Mouse (Mus musculus) heart, adult 11 months (tissue): ENCODE measurements around the gene Cpn1.
A peak's percentile ranks its signal among the peaks of the same experiment; 100 is the strongest.

Experiments
- DNase-seq: peaks from one replicate; pipeline ENCODE4 v3.0.0; 2022

The Cpn1 gene

DNA sequence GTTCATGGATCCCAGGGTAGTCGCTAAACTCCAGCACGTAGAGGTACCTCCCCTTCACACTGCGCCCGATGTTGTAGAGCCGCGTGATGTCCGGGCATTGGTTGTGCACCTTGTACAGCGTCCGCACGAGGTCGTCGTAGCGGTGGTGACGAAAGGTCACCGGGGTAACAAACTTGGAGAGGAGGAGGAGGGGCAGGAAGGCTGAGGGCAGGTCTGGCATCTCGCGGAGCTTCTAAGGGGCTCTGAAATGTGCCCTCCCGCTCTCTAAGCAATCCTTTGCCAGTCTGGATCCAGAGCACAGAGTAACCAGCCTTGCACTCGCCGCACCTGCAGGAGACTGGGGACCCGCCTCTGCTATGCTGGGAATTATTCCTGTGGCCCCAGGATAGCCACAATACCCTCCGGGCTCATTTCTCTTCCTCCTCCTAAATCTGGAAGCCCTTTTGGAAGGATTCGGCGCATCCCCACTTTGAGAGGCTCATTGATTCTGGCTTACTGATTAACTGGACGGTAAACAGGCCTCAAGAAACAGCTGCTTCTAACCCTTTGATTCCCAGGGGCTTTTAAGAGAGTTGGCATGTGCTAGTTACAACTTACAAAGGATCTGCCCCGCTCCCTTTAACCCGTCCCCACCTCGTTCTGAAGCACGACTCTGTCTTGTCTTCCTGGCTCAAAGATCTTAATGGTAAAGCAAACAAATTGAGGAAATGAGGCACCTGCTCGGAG, at the start of gene Cpn1:
Gene Cpn1, minus strand, starts transcription at position 488 of the 726 bp plus-strand sequence.
- DNase-seq, result no peak

DNA sequence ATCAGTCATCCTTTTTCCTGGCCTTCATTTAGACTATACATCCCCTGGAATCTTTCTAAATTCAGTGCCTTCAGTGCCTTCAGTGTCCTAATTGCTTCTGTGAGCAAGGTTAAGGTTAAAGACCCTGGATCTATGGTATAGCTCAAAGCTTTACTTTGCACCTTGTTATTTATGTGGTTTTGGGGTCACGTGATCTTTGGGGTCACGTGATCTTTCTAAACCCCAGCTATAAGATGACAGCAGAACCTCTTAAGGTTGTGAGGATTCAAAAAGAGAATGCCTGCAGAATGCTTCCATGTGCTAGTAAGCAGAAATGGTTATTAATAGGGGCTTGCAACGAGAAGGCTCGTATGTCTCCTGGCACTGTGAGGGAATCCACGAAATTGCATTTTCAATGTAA, 47.0 kb upstream of the Cpn1 start:
- DNase-seq, result peak; percentile 56

GRCm38 (mm10) chr19:44032046-44032744, 45.8 kb upstream of the Cpn1 start:
- peak; percentile 28 for DNase-seq

GRCm38 (mm10) chr19:44030024-44030423, 43.7 kb upstream of the Cpn1 start:
- peak; percentile 5 for DNase-seq

- peak; percentile 78 for DNase-seq
These were observed 42.6 kb upstream of the Cpn1 start, which contains the start of gene Cyp2c23 for GRCm38 (mm10) chr19:44028972-44029371. Gene Cyp2c23, minus strand, starts transcription at chr19:44029208.

GRCm38 (mm10) chr19:44026956-44027530, 40.7 kb upstream of the Cpn1 start:
- peak; percentile 85 for DNase-seq

DNA sequence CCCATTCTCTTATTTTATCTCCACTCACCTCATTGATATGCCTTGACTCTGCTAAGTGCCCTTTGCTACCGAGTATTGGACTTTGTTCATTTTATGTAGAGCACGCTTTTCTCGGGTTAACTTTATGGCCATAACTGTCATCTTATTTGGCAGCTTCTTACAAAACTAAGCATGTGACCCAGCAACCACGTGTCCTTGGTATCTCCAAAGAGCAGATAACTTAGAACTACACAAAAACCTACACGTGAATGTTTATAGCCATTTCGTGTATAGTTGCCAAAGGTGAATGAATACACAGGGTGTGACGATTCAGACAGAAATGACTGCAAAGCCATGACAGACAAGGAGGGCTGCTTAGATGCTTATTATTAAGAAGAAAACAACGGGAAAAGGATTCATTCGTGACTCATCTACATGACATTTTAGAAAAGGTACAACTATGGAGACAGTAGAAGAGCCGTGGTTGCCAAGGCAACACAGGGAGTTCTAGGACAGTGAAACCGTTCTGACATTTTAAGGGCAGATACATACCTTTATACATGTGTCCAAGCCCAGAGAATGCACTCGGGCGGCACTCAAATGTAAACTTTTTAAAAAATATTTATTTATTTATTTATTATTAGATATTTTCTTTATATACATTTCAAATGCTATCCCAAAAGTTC, 38.7 kb upstream of the Cpn1 start:
- DNase-seq, result peak; percentile 59

DNA sequence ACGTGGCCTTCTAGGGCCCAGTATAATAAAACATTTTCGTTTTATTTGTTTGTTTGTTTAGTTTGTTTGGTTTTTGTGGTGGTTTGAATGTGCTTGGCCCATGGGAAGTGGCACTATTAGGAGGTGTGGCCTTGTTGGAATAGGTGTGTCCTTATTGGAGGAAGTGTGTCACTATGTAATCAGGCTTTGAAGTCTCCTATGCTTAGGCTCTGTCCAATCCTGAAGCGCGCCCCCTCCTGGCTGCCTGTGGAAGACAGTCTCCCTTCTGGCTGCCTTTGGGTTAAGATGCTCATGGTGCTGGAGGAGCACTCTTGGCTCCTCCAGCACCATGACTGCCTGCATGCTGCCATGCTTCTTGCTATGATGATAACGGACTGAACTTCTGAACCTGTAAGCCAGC, 36.7 kb upstream of the Cpn1 start:
- peak; percentile 74 for DNase-seq

DNA sequence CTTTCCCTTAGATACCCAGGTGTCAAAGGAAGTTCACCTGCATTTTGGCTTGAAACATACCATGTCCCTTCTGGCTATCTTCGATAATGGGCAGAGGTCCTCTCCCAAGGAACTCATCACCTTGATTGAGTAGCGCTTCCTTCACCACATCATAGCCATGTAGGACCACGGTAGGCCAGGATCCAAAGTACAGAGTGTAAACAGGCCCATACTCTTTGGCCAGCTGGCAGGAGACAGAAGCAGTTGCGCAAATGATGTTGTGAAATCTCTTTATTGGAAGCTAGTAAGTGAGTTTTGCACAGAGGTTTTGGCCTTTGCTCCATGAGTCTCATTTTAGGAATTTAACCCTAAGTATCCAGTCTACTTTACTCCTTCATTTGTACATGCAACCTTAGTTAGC, 35.1 kb upstream of the Cpn1 start:
- peak; percentile 98 for DNase-seq

DNA sequence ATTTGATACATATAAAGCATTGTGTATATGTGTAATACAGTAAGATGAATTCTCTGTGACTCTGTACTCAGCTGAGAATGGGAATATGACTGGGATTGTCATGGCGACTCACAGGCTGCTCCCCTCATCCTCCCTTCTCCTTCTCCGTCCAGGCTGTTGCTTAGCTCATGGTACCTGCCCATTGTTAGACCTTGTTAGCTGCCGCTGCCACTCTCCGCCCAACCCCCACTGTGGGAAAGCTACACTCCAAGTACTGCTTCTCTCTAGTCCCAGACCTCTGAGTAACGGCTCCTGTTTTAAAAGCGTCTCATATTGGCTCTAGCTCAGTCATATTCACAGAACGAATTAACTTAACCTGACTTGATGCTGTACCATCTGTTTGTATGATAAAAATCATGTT, 33.4 kb upstream of the Cpn1 start:
- peak; percentile 76 for DNase-seq

DNA sequence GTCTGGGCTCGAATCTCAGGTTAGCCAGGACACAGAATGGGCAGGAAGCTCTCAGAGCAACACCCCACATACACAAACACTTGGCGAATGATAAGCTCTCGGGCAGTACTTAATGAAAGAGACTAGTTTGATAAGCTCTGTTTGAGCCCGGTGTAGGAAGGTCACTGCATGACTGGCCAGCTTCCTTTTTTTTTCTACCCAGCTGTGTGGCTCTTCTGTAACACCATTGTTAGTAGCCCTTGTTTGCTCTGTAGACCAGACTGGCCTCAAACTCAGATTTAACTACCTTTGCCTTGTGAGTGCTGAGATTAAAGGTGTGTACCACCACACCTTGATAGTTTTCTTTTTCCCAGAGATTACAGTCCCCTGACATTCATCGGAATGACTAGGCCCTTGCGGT, 27.5 kb upstream of the Cpn1 start:
- no peak for DNase-seq

DNA sequence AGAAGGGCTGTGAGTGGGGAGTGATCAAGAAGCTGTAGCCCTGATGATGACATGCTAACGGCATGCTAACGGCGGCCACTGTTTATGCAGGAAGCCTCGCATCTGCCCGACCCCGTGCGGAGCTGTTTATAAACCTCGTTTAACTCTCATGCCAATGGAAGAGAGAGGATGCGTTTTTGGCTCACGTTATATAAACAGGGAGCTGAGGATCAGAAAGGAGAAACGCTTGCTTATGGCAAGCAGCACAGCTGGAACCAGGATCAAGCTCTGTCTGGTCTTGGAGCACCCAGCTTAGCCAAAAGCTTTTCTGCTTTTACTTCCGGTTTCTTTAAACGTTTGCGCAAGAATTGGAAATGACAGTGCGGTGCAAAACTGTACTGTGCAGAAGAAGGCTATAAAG, 22.4 kb upstream of the Cpn1 start:
- no peak for DNase-seq

GRCm38 (mm10) chr19:44007186-44007585, 20.8 kb upstream of the Cpn1 start:
- DNase-seq, result no peak

GRCm38 (mm10) chr19:44005025-44005424, 18.7 kb upstream of the Cpn1 start:
- DNase-seq, result no peak

DNA sequence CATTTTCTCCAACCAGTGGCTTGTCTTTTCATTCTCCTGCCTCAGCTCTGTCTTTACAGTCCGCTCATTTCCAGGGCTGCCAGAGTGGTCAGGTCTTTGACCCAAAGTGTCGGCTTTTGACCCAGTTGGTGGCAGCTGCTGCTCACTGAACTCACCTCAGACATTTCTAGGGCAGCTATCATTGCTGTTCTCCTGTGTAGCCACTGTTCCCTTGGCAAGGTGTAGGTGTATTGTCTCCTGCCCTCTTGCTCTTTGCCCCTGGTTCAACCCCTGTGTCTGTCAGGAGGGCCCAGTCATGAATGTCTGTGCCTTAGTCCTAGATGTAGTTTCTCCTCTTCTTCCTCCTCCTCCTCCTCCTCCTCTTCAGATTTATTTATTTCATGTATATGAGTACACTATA, 17.9 kb upstream of the Cpn1 start:
- DNase-seq, result no peak

GRCm38 (mm10) chr19:44000720-44001119, 14.4 kb upstream of the Cpn1 start:
- DNase-seq, result no peak

- no peak for DNase-seq
These were observed 13.7 kb upstream of the Cpn1 start for GRCm38 (mm10) chr19:44000061-44000460.

DNA sequence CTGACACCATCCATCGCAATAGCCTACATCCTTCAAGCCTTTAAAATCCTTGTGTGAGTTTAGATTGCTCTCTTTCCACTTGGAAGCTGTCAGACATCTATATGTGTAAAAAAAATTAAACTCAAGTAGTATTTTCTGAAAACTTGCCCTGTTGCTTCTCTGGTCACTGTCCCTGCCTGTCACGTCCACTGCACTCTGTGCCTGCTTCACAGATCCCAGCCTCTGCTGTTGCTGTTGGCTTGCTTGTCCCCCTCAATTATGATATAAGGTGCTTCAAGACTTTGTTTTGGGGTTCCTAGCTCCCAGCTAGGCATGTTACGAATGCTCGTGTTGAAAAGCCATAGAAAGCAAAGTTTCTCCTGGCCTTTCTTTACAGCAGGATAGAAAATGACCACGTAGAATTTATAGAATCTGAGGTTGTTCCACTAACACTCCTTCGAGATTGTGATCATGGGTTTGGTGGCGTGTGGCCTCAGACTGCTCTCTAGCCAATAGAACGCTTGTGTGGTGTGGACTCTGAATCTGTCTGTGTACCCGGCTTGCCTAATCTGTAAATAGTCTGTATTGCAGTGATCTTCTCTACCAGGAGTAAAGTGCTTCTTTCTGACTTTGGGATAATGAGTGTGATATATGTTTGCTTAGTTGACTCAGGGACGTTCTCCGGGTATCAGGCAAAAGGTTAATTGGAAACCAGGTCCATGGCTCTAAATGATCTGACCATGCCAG, 12.6 kb upstream of the Cpn1 start:
- no peak for DNase-seq

DNA sequence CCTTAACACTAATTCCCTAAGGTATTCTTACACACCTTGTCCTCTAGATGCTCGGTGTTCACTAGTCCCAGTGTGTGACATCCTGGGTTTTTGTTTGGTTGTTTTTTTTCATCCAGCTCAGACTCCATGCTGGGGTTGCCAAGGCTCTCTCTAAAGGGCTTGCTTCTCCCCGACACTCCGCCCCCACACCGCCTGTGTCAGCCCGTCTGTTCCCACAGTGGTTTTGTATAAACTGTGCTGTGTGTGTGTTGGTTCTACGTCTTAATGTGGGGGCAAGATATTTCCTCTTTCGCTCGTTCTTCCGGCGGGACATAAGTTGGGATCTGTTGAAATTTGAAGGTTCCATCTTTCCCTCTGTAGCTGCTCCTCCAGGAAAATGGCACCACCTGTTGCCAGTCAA, 11.7 kb upstream of the Cpn1 start:
- no peak for DNase-seq

DNA sequence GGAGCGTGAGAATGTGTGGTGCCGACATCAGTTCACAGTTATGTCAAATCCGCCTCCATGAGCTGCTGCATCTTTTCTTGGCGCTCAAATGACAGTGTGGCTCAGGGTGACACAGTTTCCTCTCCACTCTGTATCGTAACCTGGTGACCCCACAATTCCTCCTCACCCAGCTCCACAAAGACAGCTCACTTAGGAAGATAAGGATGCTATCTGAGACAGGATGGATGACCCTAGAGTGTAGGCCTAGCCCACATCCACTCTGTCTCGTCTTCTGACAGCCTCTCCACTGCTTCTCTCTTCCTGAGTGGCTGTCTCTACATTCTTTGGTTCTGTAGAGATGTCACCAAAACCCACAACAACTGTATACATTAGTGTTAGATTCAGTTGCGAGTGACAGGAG, 9.1 kb upstream of the Cpn1 start:
- no peak for DNase-seq

DNA sequence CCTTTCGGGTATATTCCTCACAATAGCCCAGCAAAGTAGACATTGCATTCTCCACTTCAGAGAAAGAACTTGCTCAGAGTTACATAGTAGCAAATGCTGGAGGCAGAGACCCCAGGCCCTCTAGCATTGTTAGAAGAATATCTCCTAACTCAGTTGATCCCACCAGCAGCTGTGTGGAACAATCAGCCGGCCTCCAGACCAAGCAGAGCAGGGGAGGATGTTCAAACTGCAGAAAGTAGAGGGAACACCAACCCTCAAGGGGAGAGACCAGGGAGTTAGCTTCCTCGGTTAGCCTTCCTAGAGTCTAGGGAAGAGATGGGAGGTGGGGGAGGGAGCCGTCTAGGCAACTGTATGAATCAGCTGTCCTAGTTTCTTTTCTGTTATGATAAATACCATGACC, 6.1 kb upstream of the Cpn1 start:
- DNase-seq, result no peak

DNA sequence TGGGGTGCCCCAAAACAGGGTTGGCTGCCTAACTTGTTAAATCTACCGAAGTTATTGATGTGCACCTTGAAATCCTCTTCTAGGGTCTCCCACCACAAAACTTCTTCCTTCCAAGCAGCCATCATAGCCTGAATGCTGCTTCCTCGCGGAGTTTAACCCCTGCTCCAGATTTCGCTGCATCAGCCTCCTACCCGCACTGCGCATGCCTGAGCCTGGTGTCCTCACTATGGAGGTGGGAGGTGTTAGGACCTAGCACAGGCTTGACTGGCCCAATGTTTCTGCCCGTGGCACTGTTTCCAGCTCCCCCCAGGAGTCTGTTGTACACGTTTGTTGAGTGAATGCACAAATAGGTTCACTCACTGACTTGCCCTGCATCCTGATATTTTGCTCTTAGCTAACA, 4.0 kb upstream of the Cpn1 start:
- DNase-seq, result no peak

GRCm38 (mm10) chr19:43981992-43982391, 4.4 kb downstream of the Cpn1 start:
- no peak for DNase-seq
